Mouse (Mus musculus): ENCODE measurements around the gene Chrng.
A peak's percentile ranks its signal among the peaks of the same experiment; 100 is the strongest.

Chrng gene

DNA sequence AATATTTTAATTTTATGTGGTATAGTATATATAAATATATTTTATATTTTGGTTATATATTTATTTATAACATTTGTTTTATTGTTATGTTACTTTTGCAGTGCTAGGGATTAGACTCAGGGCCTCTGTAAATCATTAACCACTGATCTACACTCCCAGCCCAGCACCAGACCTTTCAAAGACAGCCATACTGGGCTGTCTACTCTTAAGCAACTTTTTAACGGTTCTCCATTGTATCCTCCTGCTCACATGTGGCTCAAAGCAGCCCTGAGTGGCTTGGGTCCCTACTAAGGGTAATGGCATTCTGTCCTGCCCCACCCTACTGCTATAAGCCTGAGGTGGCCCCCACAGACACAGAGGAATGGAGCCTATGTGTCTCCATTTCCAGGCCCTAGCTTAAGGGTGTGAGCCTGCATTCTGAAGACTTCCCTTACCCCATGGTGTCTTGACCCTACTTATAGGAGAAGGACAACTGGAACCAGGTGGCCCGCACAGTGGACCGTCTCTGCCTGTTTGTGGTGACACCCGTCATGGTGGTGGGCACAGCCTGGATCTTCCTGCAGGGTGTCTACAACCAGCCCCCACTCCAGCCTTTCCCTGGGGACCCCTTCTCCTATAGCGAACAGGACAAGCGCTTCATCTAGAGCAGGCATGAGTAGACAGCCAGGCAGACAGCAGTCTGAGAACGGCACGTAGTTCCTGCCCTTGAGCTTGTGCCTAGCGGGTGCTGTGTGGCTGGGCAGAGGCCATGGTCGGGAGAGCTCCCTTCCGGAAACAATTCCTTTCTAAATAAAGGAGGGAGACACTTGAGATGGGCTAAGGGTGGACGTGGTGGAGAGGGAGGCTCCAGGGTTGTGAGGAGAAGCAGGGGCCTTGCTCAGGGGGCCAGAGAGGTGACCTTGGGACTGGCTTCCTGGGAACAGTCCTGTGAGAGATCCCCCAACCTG is 6.1 kb upstream of the Chrng start:
- DNase-seq (ENCODE audit: low spot score), result no peak

DNA sequence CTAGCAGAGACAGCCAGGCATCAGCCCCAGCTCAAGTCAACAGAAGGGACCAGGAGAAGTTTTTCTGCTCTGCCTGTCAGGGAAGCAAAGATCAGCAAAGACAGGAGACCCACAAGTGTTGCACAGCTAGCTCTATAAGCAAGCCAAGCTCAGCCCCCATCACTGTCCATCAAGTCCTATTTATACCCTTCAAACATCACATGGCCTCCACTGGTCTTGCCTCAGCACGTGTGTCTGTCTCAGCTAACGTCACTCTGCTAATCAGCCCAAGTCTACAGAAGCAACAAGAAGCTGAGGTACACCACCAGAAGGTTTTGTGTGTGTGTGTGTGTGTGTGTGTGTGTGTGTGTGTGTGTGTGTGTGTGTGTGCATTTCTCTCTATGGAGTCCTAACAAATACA is 3.6 kb upstream of the Chrng start:
- no peak for DNase-seq (ENCODE audit: low spot score)

DNA sequence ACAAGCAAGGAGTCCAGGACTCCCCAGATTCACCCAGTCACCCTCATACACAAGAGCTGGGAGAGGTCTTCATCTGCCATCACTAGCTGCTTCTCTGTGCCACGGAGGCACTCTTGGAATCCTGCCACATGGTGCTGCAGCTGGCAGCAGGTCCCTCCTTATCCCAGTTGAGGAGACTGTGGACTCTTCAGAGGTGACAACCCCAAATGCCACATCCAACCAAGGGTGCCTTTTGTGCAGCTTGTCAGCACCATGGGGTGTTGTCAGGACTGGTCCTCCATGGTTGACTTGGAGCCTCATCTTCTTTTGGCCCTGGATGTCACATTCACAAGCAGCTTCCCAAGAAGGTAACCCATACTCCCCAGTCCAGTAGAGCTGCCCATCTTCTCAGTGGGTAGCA is 2.6 kb upstream of the Chrng start:
- DNase-seq (ENCODE audit: low spot score), result no peak

DNA sequence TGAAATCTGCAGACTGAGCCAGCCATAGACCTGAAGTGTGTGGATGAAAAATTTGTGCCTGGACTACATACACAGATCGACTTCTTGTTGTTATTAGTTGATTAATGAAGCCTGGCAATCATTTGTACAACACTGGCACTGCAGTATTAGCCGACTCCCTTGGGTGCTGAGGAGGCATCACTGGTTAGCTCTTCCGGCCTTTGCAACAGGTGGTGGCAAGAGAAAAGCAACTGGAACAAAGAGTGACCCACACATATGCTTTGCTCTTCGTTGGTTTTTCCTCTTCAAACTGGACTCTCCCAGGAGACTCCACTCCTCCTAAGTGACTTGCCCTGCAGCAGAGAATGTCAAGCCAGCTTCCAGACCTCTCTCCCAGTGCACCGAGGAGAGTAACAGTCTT is 678 bp upstream of the Chrng start:
- DNase-seq (ENCODE audit: low spot score), result no peak

DNA sequence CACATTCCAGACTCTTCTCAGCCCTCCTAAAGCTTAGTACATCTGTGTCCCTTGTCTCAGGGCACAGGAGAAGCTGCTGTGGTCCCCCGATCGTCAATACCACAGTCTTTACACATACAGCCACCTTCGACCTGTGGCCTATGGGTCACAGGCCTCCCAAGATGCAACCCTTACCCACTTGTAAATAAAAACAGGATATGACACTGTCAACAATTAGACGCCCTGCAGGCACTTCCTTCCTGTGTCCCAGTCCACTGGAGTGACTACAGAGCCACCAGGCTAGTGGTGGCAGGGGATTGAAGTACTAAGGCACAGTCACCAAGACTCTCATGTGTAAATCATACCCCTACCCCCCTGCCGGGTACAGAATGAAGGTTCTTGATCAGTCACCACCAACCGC is 581 bp downstream of the Chrng start:
- no peak for DNase-seq (ENCODE audit: low spot score)

DNA sequence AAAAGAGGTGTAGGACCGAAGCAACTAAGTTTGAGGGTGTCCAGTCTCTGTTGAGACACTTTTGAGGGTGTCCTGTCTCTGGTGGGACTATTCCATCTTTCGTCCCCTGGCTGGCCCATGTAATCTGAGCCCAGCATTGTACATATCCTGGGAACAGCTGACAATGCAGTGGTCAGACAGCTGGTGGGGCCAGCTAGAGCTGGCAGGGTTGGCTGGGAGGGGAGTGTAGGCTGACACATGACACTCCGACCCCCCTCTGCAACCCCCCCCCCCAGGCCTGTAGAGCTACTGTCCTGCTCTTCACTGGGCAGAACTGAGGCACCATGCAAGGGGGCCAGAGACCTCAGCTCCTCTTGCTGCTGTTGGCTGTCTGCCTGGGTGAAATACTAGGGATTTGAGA is 1.0 kb downstream of the Chrng start:
- DNase-seq (ENCODE audit: low spot score), result no peak

DNA sequence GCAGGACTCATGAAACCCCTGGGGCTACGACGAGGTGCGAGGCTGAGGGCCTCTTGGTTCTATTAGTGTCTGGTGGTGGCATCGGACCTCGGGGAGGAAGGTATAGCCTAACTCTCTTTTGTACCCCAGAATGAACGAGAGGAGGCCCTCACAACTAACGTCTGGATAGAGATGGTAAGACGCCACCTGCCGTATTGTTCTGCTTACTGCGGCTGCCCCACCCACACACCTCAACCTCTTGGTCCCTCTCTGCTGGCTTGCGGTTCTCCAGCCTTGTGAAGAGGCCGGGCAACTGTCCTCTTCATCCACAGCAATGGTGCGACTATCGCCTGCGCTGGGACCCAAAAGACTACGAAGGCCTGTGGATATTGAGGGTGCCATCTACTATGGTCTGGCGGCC is 1.9 kb downstream of the Chrng start:
- DNase-seq (ENCODE audit: low spot score), result no peak

DNA sequence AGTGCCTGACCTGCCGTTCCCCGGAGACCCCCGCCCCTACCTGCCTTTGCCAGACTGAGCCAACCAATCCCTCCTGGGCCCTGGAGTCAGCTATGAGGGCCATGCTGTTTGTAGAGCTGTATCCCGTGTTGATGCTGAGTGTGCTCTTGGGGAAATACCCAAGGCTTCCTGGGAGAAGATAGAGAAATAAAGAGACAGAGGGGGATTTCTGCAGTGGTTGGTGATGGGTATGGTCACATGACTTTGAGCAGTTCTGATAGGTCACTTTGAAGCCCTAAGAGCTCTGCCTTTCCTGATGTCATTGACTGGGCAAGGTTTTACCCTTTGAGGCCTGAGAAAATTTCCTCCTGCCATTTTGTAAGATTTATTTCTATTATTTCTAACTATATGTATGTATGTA is 7.0 kb downstream of the Chrng start:
- DNase-seq (ENCODE audit: low spot score), result no peak

DNA sequence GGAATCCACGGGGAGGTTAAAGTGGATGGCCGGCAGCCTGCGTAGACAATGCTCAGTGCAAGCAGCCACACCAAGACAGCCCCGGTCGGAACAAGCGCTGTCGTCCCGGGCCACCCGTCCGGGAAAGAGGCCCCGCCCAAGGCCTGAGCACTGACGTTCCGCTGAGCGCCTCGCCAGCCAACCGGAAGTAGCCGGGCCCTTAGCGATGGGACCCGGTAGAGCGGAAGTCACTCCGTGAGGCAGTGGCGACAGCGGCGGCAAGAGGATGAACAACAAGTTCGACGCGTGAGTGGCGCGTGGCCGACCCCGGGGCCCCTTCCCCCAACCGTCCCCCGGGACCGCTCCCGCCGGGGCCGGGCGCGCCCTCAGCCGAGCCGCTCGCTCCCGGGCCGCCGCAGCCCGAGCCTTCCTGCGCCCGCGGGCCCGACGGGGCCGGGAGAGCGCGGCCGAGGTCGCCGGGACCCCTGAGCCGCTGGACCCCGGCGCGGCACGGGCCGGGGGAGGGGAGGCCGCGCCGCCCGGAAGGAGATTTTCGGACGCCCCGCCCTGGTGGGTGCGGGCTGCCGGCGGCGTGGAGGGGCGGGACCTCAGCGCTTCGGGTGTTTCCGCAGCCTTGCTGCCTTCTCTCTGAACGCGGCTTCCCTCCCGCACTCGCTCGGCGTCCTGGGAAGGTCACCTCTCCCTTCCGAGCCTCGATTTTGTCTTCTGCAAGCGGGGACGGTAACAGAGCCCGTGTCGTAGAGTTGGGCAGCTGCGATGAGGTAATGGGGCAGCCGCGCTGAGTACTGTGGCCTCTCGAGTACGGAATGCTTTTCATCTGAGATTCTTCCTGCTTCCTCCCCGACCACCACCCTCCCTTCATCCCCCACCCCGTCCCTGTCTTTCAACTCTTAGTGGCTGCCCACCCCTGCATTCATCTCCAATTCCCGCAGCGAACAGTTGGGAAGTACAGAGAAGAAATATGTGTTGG is 9.6 kb downstream of the Chrng start, which contains the start of gene Eif4e2:
Gene Eif4e2 (plus strand): TSS at position 180 of the 970 bp plus-strand sequence.
- DNase-seq (ENCODE audit: low spot score), result peak; percentile 94

DNA sequence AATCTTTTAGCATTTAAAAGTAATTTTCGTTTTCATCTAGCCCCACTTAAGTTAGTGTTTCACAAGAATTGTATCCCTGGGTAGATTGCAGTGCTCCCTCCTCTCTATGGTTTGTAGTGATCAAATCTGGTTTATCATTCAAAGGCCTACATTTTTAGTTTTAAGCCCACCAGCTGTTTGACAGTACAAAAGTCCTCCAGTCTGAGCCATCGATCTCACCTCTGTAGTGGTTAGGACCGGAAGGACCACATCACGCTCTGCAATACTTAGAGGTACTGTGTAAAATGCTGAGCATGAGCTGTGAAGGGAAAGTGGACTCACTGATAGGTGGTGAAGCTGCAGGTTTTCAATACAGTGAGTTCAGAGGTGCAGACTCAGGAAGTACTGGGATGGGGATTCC is 10.3 kb downstream of the Chrng start:
- no peak for DNase-seq (ENCODE audit: low spot score)

DNA sequence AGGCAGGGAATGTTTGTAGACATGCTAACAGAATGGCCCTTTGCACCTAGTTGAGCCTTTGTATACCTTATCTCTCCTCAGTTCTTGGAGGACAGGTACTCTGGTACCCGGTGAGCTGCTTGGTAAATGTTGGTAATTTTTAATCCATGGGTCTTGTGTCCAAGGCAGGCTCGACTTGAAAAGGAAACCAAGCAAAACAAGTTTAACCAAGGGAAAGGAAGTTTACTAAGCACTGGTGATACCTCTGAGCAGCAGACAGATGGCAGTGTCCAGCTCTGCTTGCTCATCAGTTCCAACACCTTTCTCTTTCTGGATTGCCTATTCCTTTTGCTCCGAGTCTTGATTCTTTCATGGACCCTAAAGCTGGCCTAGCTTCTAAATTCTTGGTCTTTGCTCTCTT is 13.5 kb downstream of the Chrng start:
- DNase-seq (ENCODE audit: low spot score), result no peak

DNA sequence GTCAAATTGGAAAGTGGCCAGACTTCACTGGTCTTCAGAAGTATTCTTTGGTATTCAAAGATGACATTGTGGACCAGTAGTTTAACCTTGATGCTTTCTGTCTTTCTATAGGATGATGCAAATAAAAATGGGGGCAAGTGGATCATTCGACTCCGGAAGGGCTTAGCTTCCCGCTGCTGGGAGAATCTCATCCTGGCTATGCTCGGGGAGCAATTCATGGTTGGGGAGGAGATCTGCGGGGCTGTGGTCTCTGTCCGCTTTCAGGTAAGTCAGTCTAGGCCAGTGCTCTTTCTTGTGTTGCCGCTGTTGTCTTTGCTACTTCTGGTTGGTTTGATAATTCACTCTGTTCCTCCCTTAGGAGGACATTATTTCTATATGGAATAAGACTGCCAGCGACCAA is 21.3 kb downstream of the Chrng start:
- DNase-seq (ENCODE audit: low spot score), result no peak

DNA sequence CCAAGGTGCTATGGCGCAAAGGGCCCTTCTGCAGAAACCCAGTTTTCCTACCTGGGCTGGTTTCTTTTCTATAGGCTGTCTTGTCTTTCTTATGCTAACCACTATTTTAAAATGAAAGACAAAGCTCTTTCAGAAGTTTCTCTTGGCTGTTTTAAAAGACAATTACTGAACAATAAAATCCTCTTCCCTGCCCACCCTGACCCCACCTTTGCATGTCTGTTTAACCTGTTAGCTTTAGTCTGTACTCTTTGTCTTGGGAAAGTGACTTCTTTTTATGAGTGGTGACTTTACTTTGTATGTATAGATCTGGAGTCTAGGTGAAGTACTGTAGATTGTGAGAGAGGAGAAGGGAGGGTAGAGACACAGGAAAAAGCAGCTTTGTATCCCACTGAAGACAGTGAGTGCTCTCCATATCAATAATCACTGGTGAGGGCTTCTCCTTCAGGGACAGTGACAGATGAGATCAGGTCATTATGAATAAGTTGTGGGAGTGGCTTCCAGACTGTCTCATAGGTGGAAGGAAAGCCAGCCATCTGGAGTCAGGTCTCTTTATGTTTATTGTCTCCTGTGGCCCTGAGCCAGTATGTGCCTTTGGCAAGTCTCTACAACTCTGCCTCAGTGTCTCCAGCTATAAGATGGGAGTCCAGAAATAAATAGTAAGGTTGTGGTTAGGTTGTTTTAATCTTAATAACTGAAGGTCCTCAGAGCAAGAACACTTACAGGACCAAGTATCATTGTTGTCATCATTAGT is 22.1 kb downstream of the Chrng start:
- no peak for DNase-seq (ENCODE audit: low spot score)

DNA sequence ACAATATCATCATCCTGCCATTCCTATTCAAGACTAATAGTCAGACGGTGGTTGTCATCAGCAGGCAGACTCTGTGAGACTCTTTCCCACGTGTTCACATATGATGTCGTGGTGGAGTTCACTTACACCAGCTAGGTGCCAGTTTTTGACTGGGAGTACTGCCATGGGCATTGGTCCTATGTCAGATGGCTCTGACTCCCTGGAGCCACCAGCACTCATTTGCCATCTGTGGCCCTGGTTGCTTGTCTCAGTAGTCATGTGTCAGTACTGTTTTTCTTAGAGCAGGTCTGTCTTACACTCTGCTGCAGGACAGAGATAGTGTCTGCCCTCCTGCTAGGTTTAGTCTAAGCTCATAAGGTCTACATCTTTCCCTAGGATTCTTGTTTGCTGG is 22.7 kb downstream of the Chrng start:
- no peak for DNase-seq (ENCODE audit: low spot score)

DNA sequence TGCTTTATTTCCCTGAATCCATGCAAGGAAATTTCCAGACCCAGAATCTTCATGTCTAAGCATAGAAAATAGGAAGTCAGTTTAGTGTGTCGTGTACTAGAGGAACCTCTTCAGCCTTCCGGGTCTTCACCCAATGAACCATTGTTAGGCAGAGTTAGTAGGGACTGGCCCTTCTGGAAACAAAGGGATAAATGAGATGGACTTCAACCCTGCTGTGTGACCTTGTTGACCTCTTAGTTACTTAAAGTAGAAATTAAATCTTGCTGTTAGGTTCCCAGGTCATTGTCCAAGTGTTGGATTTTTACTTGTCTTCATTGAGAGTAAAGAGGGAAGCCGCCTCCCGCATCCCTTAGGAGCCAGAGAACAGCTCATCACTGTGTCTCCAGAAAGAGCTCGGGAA is 26.1 kb downstream of the Chrng start:
- no peak for DNase-seq (ENCODE audit: low spot score)

DNA sequence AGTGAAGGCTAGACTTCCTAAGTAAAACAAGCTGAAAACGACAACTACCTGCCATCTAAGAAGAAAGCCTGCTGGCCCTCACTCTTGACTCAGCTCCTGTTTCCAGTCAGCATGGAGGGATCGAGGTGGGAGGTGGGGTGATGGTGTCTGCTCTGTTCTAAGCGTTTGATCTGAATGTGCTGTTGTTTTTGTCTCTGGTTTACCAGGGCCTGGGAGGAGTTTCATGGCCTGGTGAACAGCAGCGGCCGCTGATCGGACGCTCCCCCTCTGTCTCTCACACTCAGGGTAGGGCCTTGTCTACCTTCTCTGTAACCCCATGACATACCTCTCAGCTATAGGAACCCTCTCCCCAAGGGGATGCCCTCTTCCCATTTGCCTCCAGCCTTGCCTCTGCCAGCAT is 27.7 kb downstream of the Chrng start:
- DNase-seq (ENCODE audit: low spot score), result no peak

DNA sequence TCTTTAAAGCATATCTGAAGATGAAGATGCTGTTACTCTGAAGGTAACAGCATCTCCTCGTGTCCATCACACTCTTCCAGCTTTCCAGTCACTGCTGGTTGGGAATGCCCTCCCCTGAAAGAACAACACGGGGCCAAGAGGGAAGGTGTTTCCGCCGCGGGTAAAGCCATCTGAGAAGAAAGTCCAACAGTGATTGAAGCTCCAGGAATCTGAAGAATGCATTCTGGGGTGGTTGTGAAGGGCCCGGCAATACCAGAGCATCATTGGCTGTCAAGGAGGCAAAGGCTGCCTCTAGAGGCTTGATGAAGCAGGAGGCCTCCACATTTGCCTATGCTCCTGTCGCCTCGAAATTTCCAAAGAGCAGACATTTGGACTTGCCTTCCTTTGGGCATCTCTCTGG is 34.6 kb downstream of the Chrng start:
- DNase-seq (ENCODE audit: low spot score), result no peak

DNA sequence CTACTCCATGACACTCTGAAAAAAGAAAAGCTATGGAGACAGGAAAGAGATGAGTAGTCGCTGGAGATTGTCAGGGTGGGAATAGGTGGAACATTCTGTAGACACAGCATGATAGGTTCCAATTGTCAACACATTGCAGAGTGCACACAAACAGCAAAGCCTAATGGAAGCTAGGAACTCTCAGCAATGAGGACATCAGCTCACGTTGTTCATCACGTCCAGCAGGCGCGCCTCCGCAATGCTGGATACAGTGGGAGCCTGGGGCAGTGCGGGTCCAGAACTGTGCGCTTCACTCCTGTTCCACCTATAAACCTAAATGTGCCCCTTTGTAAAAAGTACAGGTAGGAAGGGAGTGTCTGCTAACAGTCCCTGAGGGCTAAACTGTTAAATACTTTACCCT is 38.6 kb downstream of the Chrng start:
- no peak for DNase-seq (ENCODE audit: low spot score)

DNA sequence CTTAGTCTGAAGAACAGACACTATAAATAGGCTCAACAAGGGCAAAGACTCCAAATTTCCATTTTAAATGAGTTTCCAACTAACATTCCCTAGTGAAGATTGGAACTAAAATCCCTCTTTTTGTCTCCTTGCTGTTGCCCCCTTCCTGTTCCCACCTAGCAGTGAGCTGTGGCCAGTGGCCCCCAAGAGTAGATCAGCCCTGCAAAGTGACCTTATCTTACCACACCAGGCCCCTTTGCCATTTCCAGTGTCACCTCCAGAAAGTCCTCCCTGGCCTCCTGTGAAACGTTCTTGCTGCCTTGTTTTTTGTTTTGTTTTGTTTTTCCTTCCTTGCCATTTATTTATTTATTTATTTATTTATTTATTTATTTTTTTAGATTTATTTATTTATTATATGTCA is 41.0 kb downstream of the Chrng start:
- DNase-seq (ENCODE audit: low spot score), result no peak

DNA sequence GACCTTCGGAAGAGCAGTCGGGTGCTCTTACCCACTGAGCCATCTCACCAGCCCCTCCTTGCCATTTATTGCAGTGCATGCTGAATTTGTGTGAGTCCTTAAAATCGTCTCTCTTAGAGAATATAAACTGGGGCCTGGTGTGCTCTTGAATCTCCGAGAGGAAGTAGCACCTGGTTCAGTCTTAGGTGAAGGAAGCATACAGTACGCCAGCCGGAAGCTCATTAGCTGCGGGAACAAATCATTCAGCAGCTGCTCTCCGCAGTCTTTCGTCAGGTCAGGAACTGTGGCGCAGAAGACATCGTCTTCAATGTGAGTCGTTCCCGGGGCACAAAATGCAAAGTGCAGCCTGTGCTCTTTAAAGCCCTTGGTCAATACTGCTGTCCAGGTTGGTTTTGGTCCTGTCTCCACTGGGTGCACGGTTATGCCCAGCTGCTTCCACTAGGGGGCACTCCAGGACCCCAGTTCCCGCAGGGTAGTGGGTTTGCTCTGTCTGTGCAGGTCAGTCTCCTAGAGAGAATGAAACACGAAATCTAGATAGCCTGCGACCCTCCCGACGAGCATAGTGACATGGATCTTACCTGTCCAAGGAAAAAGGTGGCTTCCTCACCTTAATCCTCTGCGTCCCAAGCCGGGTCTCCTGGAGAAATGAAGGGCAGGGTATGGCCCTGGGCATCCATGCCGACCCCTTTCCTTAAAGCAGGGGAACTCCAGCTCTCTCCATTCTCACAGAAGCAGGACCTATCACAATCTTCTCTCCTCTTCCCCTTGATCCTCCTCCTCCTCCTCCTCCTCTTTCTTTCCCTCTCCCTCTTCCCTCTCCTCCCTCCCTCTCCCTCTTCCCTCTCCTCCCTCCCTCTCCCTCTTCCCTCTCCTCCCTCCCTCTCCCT is 41.7 kb downstream of the Chrng start:
- DNase-seq (ENCODE audit: low spot score), result peak; percentile 84

DNA sequence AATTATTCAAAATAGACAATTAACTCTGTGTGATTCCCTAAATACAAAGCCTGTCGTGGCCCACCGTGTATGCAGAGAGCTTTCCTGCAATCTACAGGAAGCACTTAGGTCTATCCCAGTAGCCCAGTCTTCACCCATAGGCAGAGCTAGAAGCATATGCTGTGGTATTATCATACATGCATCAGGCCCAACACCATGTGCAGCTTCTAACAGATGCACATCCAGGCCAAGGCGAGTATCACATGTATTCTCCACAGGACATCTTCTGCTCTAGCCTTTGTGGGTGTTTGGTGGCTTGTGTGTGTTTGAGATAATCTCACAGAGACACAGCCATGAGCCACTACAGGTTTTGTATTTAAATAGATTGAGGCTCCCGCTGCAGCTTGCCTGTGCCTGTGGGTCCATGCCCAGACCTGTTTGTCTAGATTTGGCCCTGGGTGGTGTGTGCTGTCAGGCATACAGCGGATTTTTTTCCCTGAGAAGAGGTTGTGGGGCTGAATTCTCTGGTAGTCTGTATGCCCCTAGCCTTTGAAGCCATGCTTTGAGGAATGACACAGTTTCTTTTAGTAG is 47.7 kb downstream of the Chrng start:
- DNase-seq (ENCODE audit: low spot score), result no peak

Measured in ovary, postnatal 36 days (tissue).